Mouse (Mus musculus): Measurements from ENCODE around the gene Pgd. TPM values are rescaled to one million over a fixed set of nuclear protein-coding genes. Genes with fewer than 3 reads are reported as not detected.
"Not testable (repeated sequence)": the region's sequence is repeated elsewhere in the genome, so short reads cannot be mapped to it uniquely, and the experiment has no call there.

Gene Pgd
- polyA plus RNA-seq, 1 experiment from 2014 or later, result 91.3 TPM

DNA sequence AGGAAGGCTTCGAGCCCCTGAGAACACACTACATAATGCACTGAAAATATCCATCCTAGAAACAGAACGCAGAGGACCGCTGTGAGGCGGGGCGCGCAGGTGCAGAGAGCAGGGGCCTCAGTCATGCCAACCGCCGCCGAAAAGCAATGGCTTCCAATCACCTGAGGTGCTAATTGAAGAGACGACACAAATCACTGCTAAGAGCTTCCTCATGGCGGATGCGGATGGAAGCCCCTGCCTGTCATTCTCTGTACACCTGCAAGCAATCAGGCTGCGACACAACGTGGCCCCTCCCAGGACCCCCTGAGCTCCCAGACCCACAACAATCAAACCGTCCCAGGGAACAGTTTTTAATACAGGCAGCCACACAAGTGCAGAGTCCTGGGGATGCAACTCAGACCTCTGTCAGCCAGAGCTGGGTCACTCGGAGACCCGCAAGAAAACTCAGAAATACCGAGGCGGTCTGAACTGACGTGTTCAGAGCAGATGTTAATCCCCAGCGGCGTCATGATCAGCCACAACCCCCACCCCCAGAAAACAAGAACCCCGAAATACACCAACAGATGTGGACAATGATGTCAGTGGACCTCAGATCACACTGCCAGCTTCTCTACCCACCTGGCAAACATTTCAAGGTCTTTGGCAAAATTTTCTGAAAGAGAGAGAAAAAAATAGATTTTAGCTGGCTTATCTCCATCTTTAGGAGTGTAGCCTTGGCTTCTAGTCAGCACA, 35.4 kb downstream of the Pgd start:
- 87% methylated on average over 23 of the region's 23 CpGs for WGBS (ENCODE audit: insufficient replicate concordance)
- H3K36me3 ChIP-seq, result peaks cover 63% of the 10 kb centered on the region
- ATAC-seq, result no peak
- no peaks in the 10 kb centered on the region for H3K27me3 ChIP-seq (replicated peaks)
- no peaks in the 10 kb centered on the region for H3K9me3 ChIP-seq (replicated peaks)
- H3K4me2 ChIP-seq, result no peak overlapping the region
- H3K4me1 ChIP-seq, result peaks cover 17% of the 10 kb centered on the region
- H3K27ac ChIP-seq, result no peak overlapping the region
- no peak overlapping the region for H3K4me3 ChIP-seq
- H3K9ac ChIP-seq, result no peak overlapping the region

DNA sequence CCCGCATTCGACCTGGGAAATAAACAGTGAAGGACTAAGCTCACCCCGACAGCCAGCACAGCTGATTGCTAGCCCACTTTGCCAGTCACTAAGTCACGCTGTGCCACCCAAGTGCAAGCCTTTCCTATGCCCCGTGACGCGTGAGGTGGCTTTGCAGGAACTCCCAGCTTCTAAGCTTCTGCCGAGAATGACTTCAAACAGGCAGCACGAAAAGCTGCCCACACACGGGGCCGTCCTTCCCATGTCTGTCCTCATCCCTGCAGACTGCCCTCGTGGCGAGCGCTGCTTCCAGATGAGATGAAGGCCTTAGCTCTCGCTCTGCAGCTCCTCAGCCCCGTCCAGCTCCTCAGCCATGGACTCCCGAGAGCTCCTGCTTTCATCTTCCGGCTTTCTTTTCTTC, 38.1 kb downstream of the Pgd start:
- Histone ChIP-seq H3K9me3 (replicated peaks) (no peaks in the 10 kb centered on the region), H3K27ac (no peak overlapping the region), H3K27me3 (replicated peaks) (no peaks in the 10 kb centered on the region), H3K9ac (no peak overlapping the region), H3K4me2 (no peak overlapping the region), H3K36me3 (peaks cover 60% of the 10 kb centered on the region), H3K4me1 (peaks cover 23% of the 10 kb centered on the region), H3K4me3 (no peak overlapping the region)
- ATAC-seq, result no peak
- WGBS (ENCODE audit: insufficient replicate concordance), result 78% methylated on average over 18 of the region's 18 CpGs

DNA sequence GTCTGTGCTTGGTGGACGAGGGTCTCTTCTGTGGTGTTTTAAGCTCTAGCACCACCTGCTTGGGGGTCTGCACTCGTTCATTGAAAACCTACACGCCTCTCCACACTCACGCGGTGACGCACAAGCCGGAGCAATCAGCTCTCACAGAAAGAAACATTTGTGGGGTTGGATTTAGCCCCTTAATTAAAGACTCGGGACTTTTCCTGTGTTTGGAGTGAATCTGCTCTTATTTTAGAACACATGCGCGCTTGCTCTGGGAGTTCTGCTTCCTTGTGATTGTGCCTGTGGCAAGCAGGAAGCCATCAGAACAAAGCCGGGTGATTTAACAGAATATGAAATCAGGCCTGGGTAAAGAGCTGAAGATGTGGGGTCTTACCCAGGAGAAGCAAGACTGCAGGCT, 39.9 kb downstream of the Pgd start, which contains the start of gene Cort:
TSS of gene Cort (minus strand) at position 101 of the 400 bp plus-strand sequence.
- H3K27ac ChIP-seq, result 0 out of 2 replicates have a peak within 1 kb of the TSS, but pooled peaks have one; percentile 9
- no peak within 1 kb of the TSS for H3K4me3 ChIP-seq
- H3K27me3 ChIP-seq (replicated peaks), result no peaks in the 10 kb centered on the region
- no peak within 1 kb of the TSS for H3K9ac ChIP-seq
- WGBS (ENCODE audit: insufficient replicate concordance), result 84% methylated on average over 11 of the region's 11 CpGs
- no peak within 1 kb of the TSS for H3K4me2 ChIP-seq
- ATAC-seq, result no peak
- peaks cover 24% of the 10 kb centered on the region for H3K4me1 ChIP-seq
- no peaks in the 10 kb centered on the region for H3K9me3 ChIP-seq (replicated peaks)
- H3K36me3 ChIP-seq, result peaks cover 46% of the 10 kb centered on the region

DNA sequence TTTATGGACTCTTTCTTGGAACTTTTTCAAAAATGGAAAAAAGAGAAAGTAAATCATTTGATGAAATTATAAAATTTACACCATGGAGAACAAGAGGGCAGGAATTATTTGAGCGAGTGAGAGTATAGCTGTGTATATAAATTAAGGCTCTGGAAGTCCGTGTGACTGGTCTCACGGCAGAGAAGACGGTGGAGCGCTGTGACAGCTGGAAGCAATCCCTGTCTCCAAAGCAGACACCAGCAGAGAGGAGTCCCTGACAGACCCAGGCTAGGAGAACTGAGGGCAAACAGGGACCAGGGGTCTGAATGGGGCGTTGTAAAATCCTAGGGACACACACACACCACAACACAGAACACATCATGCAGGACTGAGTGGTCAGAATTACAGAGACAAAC, 40.5 kb downstream of the Pgd start:
- H3K9me3 ChIP-seq (replicated peaks), result no peaks in the 10 kb centered on the region
- no peak overlapping the region for H3K4me3 ChIP-seq
- H3K36me3 ChIP-seq, result peaks cover 40% of the 10 kb centered on the region
- no peak overlapping the region for H3K4me2 ChIP-seq
- peaks cover 24% of the 10 kb centered on the region for H3K4me1 ChIP-seq
- 87% methylated on average over 6 of the region's 6 CpGs for WGBS (ENCODE audit: insufficient replicate concordance)
- H3K27ac ChIP-seq, result no peak overlapping the region
- ATAC-seq, result no peak
- no peak overlapping the region for H3K9ac ChIP-seq
- no peaks in the 10 kb centered on the region for H3K27me3 ChIP-seq (replicated peaks)

DNA sequence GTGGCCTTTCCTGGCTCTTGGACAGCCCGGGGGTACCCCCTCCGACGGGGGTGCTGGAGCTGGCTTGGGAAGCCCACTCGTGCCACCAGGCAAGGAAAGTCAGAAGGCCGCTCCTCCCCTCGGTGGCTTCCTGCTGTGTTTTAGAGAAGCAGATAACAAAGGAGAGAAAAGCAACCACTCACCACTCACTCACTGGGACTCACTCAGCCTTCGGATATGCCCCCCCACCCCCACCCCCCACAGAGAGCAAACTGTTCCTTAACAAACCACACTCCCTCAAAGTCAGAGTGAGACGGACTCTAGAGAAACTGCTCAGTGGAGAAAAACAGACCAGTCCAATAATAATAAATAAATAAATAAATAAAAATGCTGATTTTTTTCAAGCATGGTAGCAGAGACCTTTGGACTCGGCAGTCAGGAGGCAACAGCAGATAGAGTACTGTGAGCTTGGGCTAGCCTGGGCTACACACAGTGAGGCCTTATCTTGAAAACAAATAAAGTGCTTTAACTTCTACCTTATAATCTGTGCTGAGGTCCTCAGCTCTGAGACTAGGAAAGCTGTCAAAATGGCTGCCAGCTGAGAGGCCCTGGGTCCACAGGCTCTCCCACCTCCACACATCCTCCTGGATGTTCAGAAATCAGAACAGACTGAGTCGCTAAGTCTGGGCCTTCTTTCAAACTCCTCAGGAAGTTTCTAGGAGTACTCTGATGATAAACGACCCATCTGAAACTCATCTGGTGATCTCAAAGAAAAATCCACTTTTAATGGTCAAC, 41.0 kb downstream of the Pgd start:
- Histone ChIP-seq H3K4me1 (peaks cover 26% of the 10 kb centered on the region), H3K27ac (no peak overlapping the region), H3K9ac (no peak overlapping the region), H3K9me3 (replicated peaks) (no peaks in the 10 kb centered on the region), H3K27me3 (replicated peaks) (no peaks in the 10 kb centered on the region), H3K4me3 (no peak overlapping the region), H3K36me3 (peaks cover 34% of the 10 kb centered on the region), H3K4me2 (no peak overlapping the region)
- ATAC-seq, result no peak
- 50% methylated on average over 11 of the region's 11 CpGs for WGBS (ENCODE audit: insufficient replicate concordance)

DNA sequence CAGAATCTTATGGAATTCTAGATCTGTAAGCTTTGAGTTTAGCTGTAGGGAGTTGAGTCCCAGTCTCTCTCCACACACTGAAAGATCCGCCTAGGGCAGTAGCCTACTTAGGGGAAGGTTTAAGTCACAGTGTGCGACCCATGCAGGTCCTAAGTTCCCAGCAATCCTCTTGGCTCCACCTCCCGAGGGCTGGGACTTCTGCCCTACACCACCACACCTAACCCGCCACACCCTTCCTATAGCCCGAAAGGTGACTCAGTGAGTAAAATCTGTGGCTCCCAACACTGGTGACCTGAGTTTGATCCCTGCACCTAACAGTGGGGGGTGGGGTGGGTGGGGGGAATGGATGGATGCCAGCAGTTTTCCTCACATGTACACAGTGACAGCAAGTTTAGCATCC, 43.1 kb downstream of the Pgd start:
- Histone ChIP-seq H3K4me1 (peaks cover 43% of the 10 kb centered on the region), H3K9ac (no peak overlapping the region), H3K36me3 (peaks cover 22% of the 10 kb centered on the region), H3K4me2 (no peak overlapping the region), H3K4me3 (no peak overlapping the region), H3K27ac (no peak overlapping the region), H3K27me3 (replicated peaks) (no peaks in the 10 kb centered on the region), H3K9me3 (replicated peaks) (no peaks in the 10 kb centered on the region)
- ATAC-seq, result no peak
- 58% methylated on average over 5 of the region's 5 CpGs for WGBS (ENCODE audit: insufficient replicate concordance)

DNA sequence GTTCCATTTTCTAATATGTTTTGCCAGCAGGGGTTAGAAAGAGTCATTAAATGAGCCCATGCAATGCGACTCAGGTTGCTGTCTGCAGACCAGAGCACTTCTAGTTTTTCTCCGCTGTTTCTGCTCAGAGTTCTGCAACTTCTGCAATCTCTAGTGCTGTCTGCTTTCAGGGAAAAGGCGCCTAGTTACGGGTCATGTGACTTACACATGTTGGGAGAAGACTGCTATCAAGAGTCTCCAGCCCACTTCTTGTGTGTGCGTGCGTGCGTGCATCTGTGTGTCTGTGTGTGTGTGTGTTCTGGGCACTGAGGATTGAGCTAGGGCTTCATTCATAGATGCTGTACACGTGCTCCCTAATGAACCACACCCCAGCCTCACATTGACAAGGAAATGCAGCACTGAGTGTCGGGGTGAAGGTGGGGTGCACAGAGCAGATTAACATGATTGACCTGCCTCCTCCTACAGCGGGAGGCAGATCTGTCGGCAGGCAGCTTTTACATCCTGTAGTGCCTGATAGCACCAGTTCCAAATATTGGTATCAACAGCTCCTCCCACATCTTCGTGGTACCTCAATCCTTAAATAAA, 46.5 kb downstream of the Pgd start:
- Histone ChIP-seq H3K36me3 (peaks cover 16% of the 10 kb centered on the region), H3K4me1 (peaks cover 26% of the 10 kb centered on the region)
- H3K4me2 ChIP-seq; H3K9me3 ChIP-seq (replicated peaks); H3K4me3 ChIP-seq; H3K27me3 ChIP-seq (replicated peaks); H3K27ac ChIP-seq; H3K9ac ChIP-seq: not testable (repeated sequence)
- WGBS (ENCODE audit: insufficient replicate concordance), result 41% methylated on average over 12 of the region's 12 CpGs
- peak; percentile 81 for ATAC-seq

DNA sequence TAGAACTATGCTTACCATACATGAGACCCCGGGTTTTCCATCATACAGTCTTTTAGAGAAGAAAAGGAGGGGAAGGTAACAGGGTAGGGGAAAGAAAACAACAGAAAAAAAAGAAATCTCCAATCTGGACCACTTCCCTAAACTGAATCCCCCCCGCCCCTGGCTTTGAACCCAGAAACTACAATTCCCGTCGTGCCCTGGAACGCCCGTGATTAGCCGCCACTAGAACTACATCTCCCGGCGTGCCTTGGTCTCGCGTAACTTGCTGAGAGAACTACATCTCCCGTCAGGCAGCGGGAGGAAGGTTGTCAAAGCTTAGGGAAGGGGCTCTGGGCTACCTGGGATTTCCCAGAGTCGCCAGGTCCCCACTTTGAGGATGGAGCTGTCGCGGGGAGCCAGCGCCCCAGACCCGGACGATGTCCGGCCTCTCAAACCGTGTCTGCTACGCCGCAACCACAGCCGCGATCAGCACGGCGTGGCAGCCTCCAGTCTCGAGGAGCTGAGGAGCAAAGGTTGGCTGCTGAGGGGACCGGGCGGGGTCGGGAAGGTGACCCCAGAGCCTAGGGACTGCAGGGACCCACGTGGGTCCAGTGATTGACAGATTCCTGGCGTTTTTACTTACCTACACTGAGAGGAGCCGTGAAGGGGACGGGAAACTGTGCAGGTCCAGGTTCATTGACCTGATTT, 62.6 kb downstream of the Pgd start, which contains the start of gene Dffa:
TSS of gene Dffa (plus strand) at position 272 of the 687 bp plus-strand sequence.
- H3K27ac ChIP-seq, result 0 out of 2 replicates have a peak within 1 kb of the TSS, but pooled peaks have one; percentile 40
- peak within 1 kb of the TSS; percentile 82 for H3K9ac ChIP-seq
- peak within 1 kb of the TSS; percentile 89 for H3K4me3 ChIP-seq
- no peaks in the 10 kb centered on the region for H3K27me3 ChIP-seq (replicated peaks)
- no peaks in the 10 kb centered on the region for H3K9me3 ChIP-seq (replicated peaks)
- ATAC-seq, result peak; percentile 81
- H3K4me1 ChIP-seq, result peaks cover 18% of the 10 kb centered on the region
- WGBS (ENCODE audit: insufficient replicate concordance), result 1% methylated on average over 35 of the region's 35 CpGs
- peaks cover 31% of the 10 kb centered on the region for H3K36me3 ChIP-seq
- H3K4me2 ChIP-seq, result peak within 1 kb of the TSS; percentile 95

DNA sequence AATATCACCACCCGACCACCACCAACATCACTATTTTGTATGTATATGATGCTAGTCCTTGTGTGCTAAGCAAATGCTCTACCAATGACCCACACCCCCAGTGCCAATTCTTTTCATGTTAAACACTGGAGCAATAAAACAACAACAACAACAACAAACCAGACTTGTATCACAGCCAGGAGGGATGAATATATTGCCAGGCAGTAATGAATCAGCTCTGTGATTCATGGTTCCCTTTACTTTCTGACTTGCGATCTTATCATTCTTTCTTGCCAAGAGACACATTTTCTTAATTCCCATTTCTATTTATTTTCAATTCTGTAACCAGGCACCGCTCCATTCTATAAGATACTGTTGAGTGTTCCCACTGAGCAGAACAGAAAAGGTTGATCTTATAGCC, 65.1 kb downstream of the Pgd start:
- no peaks in the 10 kb centered on the region for H3K27me3 ChIP-seq (replicated peaks)
- H3K4me3 ChIP-seq, result no peak overlapping the region
- H3K9me3 ChIP-seq (replicated peaks), result no peaks in the 10 kb centered on the region
- H3K36me3 ChIP-seq, result peaks cover 5% of the 10 kb centered on the region
- H3K27ac ChIP-seq, result no peak overlapping the region
- peaks cover 39% of the 10 kb centered on the region for H3K4me1 ChIP-seq
- 71% methylated on average over 3 of the region's 3 CpGs for WGBS (ENCODE audit: insufficient replicate concordance)
- no peak overlapping the region for H3K4me2 ChIP-seq
- no peak overlapping the region for H3K9ac ChIP-seq
- no peak for ATAC-seq

DNA sequence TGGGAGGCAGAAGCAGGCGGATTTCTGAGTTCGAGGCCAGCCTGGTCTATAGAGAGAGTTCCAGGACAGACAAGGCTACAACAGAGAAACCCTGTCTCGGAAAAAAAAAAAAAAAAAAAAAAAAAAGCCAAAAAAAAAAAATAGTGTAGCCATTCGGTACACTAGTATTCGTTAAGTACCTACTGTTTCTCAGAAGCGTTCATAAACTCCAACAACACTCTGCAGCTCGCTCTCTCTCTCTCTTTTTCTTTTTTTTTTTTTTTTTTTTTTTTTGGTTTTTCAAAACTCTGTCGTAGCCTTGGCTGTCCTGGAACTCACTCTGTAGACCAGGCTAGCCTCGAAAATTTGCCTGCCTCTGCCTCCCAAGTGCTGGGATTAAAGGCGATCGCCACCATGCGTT, 66.1 kb downstream of the Pgd start:
- 76% methylated on average over 12 of the region's 12 CpGs for WGBS (ENCODE audit: insufficient replicate concordance)
- peak overlapping the region; percentile 88 for H3K4me2 ChIP-seq
- not testable (repeated sequence) for ATAC-seq; H3K36me3 ChIP-seq; H3K9me3 ChIP-seq (replicated peaks); H3K27ac ChIP-seq; H3K4me3 ChIP-seq; H3K27me3 ChIP-seq (replicated peaks); H3K9ac ChIP-seq
- peaks cover 47% of the 10 kb centered on the region for H3K4me1 ChIP-seq

All from liver, embryonic 12.5 days (tissue).